Mouse (Mus musculus) MEL (cell line): ENCODE data around the gene Ppil6.

Experiments
- MAX ChIP-seq: IDR thresholded peaks from 2 replicates; pipeline ENCODE4 v1.6.1; 2011; ENCODE audit warnings: low read length, improper control_type of control experiment
- NRF1 ChIP-seq: IDR thresholded peaks from 2 replicates; pipeline ENCODE4 v1.6.1; 2014; ENCODE audit warnings: low read depth, mild to moderate bottlenecking, inconsistent platforms, low read length, improper control_type of control experiment, moderate library complexity; ENCODE audit not compliant: poor library complexity, insufficient read depth, severe bottlenecking
- POLR2A ChIP-seq, 2 experiments: IDR thresholded peaks; 2 replicates each; pipeline ENCODE4 v1.6.1; 2011 to 2012; ENCODE audit warnings: low read length in 2 of 2, mild to moderate bottlenecking in 2 of 2, control low read depth in 1 of 2, improper control_type of control experiment in 1 of 2, low read depth in 1 of 2, moderate library complexity in 1 of 2; ENCODE audit not compliant: control insufficient read depth in 1 of 2, insufficient read depth in 1 of 2, poor library complexity in 1 of 2
- SMC3 ChIP-seq: IDR thresholded peaks from 2 replicates; pipeline ENCODE4 v1.6.1; 2011; ENCODE audit warnings: low read depth, low read length, improper control_type of control experiment
- ZMIZ1 ChIP-seq: IDR thresholded peaks from 2 replicates; pipeline ENCODE4 v1.6.1; 2012; ENCODE audit warnings: low read depth, mild to moderate bottlenecking, inconsistent platforms, low read length, improper control_type of control experiment, moderate library complexity

- TF ChIP-seq POLR2A (IDR thresholded peaks at IDR 0.05; ENCODE audit: control insufficient read depth in 1 of 2, insufficient read depth in 1 of 2, low read depth in 1 of 2, low read length in 2 of 2, poor library complexity in 1 of 2), result no peak
- no peak for TF ChIP-seq ZMIZ1
- no peak for TF ChIP-seq SMC3
- TF ChIP-seq NRF1, result no peak
- TF ChIP-seq MAX, result no peak
These were observed 29.0 kb upstream of the Ppil6 start for GRCm38 (mm10) chr10:41461057-41461722.
